Mouse (Mus musculus) midbrain, embryonic 16.5 days (tissue): ENCODE measurements at regions not wholly inside any gene's neighbourhood (a gene's known extent, or its start where the extent isn't known, plus 50 kb on each side); places are given as distances from the start of the nearest gene placed in this dataset.

Source experiments
- ATAC-seq: fragments of 200-750 bp; cut with Nextera tagmentation; 2 replicates; pipeline ENCODE4 v1.8.0; 2017; ENCODE audit warnings: moderate TSS enrichment
- H3K27ac ChIP-seq: fragments of 300-500 bp; sonication (generic); 2 replicates; pipeline ENCODE4 v1.5.1; 2014; ENCODE audit warnings: mild to moderate bottlenecking, low read length, mixed read lengths
- H3K27me3 ChIP-seq: fragments of 300-500 bp; sonication (generic); 2 replicates; pipeline ENCODE4 v1.6.1; 2014; ENCODE audit warnings: low read depth, low read length, mixed read lengths; ENCODE audit not compliant: control insufficient read depth, insufficient read depth
- H3K36me3 ChIP-seq: fragments of 300-500 bp; sonication (generic); 2 replicates; pipeline ENCODE4 v1.6.1; 2014; ENCODE audit warnings: mild to moderate bottlenecking, low read length, moderate library complexity, mixed read lengths; ENCODE audit not compliant: control insufficient read depth, insufficient read depth
- H3K4me1 ChIP-seq: fragments of 300-500 bp; sonication (generic); 2 replicates; pipeline ENCODE4 v1.6.1; 2014; ENCODE audit warnings: mild to moderate bottlenecking, low read length, mixed read lengths; ENCODE audit not compliant: control insufficient read depth, insufficient read depth
- H3K4me2 ChIP-seq: fragments of 300-500 bp; sonication (generic); 2 replicates; pipeline ENCODE4 v1.6.1; 2014; ENCODE audit warnings: mild to moderate bottlenecking, low read length, mixed read lengths
- H3K4me3 ChIP-seq: fragments of 300-500 bp; sonication (generic); 2 replicates; pipeline ENCODE4 v1.5.1; 2014; ENCODE audit warnings: low read depth, mild to moderate bottlenecking, low read length, moderate library complexity, mixed read lengths
- H3K9ac ChIP-seq: fragments of 300-500 bp; sonication (generic); 2 replicates; pipeline ENCODE4 v1.6.1; 2014; ENCODE audit warnings: low read depth, low read length, mixed read lengths
- H3K9me3 ChIP-seq: fragments of 300-500 bp; sonication (generic); replicated peaks from 2 replicates; pipeline ENCODE4 v1.6.1; 2014; ENCODE audit warnings: mild to moderate bottlenecking, low read length, mixed read lengths; ENCODE audit not compliant: control insufficient read depth, poor library complexity, severe bottlenecking
- WGBS: fragments of 180-500 bp; shearing (Covaris S2); extraction: QIAGEN DNeasy Blood & Tissue Kit; methylation state at CpG from one replicate; pipeline ENCODE4 v1.1.7; 2014; 5-methylcytosine and 5-hydroxymethylcytosine counted together

DNA sequence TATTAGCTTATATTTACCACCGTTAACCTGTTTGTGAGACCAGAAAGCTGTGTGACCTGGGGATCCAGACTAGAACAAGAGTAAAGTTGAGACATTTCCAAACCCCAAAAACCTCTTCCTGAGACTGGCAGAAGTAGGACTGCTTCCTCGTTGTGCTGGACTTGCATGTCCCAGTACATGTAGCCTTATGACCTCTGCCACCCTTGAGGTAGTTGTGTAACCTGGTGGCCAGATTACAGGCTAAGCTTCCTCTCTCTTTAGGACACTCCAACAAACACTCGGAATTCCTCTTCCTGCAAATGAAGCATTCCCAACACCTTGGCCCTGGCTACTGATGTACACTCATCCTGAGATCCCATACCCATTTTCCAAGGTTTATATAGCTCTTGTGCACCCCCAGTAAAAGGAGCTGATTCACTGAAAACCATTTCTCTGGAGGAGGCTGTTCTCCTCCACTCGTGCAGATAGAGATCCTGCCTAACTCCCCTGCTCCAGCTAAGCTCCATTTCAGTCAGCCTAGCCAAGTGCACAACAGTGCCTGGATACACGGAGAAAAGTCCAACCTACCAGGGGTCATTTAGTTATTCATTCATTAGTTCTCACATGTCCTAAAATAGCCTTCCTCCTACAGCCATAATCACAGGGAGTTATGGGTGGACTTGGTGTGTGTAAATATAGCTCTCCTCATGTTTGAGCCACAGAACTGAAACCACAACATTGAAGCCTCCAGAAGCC is 289.4 kb downstream of the Pmp22 start:
- ATAC-seq, result no peak
- Histone ChIP-seq H3K4me2 (no peak overlapping the region), H3K9ac (no peak overlapping the region), H3K36me3 (no peaks in the 10 kb centered on the region), H3K27me3 (no peaks in the 10 kb centered on the region), H3K4me1 (peaks cover 2% of the 10 kb centered on the region; the same call in 1 of the 2 replicates), H3K27ac (no peak overlapping the region), H3K4me3 (no peak overlapping the region), H3K9me3 (no peaks in the 10 kb centered on the region)
- WGBS, result 85% methylated on average over 5 of the region's 5 CpGs

DNA sequence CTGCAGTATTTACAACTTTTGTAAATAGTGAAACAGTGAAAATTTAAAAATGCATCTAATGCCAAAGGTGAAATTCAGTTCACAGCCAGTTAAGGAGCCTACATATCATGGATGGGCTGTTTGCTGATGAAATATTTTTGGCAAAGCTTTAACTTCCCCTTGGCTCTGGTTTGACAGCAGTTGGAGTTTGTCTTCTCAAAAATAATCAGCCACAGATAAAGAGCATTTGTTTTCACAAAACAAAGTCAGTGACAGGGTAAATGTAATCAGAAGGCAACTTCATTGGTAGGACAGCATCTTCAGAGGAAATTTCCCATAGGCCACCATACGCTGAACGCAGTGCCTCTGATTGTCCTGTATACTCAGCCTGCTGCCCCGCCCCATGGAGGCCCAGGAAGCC is 291.6 kb downstream of the Pmp22 start:
- no peaks in the 10 kb centered on the region for H3K36me3 ChIP-seq
- H3K27ac ChIP-seq, result no peak overlapping the region
- H3K27me3 ChIP-seq, result no peaks in the 10 kb centered on the region
- WGBS, result 89% methylated on average over 3 of the region's 3 CpGs
- no peak for ATAC-seq
- H3K4me2 ChIP-seq, result no peak overlapping the region
- H3K4me1 ChIP-seq, result no peaks in the 10 kb centered on the region
- no peak overlapping the region for H3K4me3 ChIP-seq
- H3K9ac ChIP-seq, result no peak overlapping the region
- no peaks in the 10 kb centered on the region for H3K9me3 ChIP-seq

DNA sequence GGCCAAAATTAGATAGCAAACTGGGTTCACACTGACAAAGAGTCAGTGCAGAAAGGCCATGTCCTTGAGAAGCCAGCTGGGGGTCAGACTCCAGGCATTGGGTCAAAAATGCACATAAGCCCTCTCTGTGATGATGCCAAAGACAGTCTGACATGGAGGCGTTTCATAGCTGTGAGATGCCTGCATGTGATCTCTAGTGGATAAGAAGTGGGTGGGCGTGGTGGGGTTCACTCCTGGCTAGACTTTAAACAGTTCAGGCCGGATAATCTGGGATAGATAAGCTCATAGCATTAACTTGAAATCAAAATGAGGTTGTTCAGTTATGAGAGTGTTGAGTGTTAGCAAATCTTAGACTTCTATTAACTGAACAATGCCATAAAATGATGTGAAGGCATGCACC is 293.3 kb downstream of the Pmp22 start:
- Histone ChIP-seq H3K9me3 (no peaks in the 10 kb centered on the region), H3K4me3 (no peak overlapping the region), H3K36me3 (no peaks in the 10 kb centered on the region), H3K27ac (no peak overlapping the region), H3K4me2 (no peak overlapping the region), H3K27me3 (no peaks in the 10 kb centered on the region), H3K9ac (no peak overlapping the region), H3K4me1 (no peaks in the 10 kb centered on the region; the same call in 1 of the 2 replicates)
- no peak for ATAC-seq
- WGBS, result 85% methylated on average over 3 of the region's 3 CpGs

DNA sequence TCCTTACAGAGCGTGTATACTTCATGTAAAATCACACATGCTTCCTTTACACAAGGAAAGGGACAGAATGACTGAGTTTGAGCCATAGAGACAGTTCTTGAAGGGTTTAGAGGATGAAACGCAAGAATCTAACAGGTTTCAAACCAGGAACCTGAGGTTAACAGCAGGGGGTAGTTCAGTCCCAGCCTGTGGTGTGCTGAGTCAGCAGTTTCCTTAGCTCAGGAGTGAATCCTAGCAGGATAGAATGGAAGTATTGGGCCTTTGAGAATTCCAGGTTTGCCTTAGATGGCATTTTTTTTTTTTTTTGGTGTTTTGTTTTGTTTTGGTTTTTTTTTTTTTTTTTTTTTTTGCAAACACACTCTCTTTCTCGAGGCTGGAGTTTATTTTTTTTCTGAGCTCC is 295.5 kb downstream of the Pmp22 start:
- no peaks in the 10 kb centered on the region for H3K9me3 ChIP-seq
- 77% methylated on average over 3 of the region's 3 CpGs for WGBS
- no peak overlapping the region for H3K27ac ChIP-seq
- no peaks in the 10 kb centered on the region; the same call in 1 of the 2 replicates for H3K4me1 ChIP-seq
- no peak overlapping the region for H3K9ac ChIP-seq
- H3K4me3 ChIP-seq, result no peak overlapping the region
- no peak overlapping the region for H3K4me2 ChIP-seq
- H3K27me3 ChIP-seq, result no peaks in the 10 kb centered on the region
- ATAC-seq, result no peak
- H3K36me3 ChIP-seq, result no peaks in the 10 kb centered on the region

DNA sequence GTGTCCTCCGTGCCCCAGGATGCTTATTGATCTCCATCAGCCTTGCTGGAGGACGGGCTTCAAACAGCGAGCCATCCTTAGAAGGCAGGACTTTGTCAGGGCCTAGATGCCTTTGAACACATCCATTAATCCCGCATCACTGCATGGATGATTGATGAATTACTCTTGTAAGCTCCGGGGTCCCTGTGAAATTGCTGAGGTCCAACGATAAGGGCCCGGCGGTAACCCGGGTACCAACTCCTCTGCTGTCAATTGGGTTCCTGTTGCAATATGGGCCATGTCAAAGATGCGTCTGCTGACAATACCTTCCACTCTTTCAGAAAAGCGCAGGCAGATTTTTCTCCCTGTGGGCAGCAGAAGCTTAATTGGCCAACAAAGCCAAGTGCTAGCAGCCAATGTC is 297.0 kb downstream of the Pmp22 start:
- ATAC-seq, result no peak
- no peaks in the 10 kb centered on the region; the same call in 1 of the 2 replicates for H3K4me1 ChIP-seq
- H3K27me3 ChIP-seq, result no peaks in the 10 kb centered on the region
- H3K27ac ChIP-seq, result no peak overlapping the region
- H3K9me3 ChIP-seq, result no peaks in the 10 kb centered on the region
- H3K36me3 ChIP-seq, result no peaks in the 10 kb centered on the region
- H3K4me3 ChIP-seq, result no peak overlapping the region
- 22% methylated on average over 11 of the region's 11 CpGs for WGBS
- H3K9ac ChIP-seq, result no peak overlapping the region
- no peak overlapping the region for H3K4me2 ChIP-seq

DNA sequence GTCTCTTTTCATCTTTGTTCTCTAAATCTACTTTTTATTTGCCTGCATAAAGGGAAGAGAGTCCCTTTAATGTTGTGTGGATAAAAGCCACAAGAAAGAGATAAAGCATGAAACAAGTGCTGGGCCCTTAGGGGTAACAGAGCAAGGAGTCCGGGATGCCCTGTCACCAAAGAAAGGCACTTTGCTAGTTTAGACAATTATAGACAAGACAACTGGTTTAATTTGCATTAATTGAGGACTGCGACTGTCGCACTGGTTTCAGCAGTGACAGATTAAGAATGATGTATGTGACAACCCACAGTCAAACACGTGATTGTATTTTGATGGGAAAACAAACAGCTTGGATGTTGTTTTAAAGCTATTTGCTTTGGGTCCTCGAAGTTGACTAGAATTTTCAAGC is 325.0 kb downstream of the Pmp22 start:
- Histone ChIP-seq H3K4me1 (peaks cover 6% of the 10 kb centered on the region), H3K4me3 (no peak overlapping the region), H3K4me2 (no peak overlapping the region), H3K27me3 (no peaks in the 10 kb centered on the region), H3K9ac (no peak overlapping the region), H3K9me3 (no peaks in the 10 kb centered on the region), H3K27ac (no peak overlapping the region), H3K36me3 (no peaks in the 10 kb centered on the region)
- no peak for ATAC-seq
- WGBS, result 29% methylated on average over 5 of the region's 5 CpGs

DNA sequence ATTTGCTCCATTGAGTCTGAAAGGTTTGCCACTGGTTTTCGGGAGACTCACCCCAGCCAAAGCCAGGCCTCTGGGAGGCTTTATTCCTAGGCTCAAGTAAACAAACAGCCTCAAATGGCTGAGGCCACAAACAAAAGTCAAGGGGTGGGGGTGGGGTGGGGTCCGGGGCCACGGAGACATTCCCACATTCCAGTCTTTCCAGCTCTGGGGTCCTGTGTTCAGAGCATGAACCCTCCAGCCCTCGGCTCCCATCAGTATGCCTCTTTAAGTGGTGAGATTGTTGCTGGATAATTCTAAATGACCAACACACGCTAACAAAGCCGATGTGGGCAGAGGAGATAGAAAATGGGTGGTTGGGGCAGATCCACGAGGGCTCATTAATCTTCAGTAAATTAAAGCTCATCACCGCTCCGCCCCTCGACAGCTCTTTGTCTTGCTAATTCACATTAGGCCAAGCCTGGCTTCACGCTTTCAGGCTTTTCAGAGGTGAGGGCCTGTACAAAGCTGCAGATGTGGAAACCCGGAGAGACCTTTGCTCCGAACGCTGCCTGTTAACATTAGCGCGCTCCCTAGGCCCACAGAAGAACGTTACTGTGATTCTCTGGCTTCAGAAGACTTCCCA is 326.2 kb downstream of the Pmp22 start:
- no peaks in the 10 kb centered on the region for H3K9me3 ChIP-seq
- peaks cover 6% of the 10 kb centered on the region for H3K4me1 ChIP-seq
- WGBS, result 12% methylated on average over 17 of the region's 17 CpGs
- H3K36me3 ChIP-seq, result no peaks in the 10 kb centered on the region
- no peaks in the 10 kb centered on the region for H3K27me3 ChIP-seq
- H3K4me2 ChIP-seq, result no peak overlapping the region
- H3K27ac ChIP-seq, result no peak overlapping the region
- no peak for ATAC-seq
- no peak overlapping the region for H3K4me3 ChIP-seq
- no peak overlapping the region for H3K9ac ChIP-seq

DNA sequence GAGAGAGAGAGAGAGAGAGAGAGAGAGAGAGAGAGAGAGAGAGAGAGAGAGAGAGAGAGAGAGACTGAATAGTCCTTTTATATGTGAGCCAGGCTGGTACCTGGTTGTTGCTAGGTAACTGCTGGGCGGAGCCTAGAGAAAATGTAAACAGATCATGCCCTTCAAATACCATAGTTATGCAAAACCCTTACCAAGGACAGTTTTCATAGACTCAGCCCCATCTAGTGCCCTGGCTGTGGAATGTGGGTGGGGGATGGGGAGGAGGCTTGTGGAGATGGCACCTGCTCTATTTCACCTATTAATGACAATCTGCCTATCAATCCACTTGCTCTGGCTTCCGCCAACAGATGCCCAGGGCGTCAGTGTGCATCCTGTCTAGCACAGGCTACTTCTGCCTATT is 327.6 kb downstream of the Pmp22 start:
- Histone ChIP-seq H3K9me3 (no peaks in the 10 kb centered on the region), H3K4me2 (no peak overlapping the region), H3K9ac (no peak overlapping the region), H3K27me3 (no peaks in the 10 kb centered on the region), H3K4me3 (no peak overlapping the region), H3K27ac (no peak overlapping the region), H3K4me1 (peaks cover 6% of the 10 kb centered on the region), H3K36me3 (no peaks in the 10 kb centered on the region)
- no peak for ATAC-seq
- WGBS, result 60% methylated on average over 3 of the region's 3 CpGs

DNA sequence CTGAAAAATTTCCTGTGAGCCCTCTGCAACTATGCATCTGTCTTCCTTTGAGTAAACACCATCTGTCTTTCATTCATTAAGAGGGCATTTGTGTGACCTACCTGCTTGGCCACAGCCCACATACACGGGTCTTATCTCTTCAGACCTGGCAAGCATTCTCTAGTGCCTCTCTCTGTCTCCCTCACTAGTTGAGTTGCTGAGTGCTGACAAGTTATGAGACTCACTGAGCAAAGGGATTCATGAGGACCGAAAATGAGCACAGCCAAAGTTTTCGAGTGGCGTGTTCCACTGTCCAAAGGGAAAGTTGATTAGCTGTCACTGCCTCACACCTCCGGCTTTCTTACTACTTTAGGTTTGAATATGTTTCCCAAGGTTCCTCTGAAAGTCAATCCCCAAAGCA is 328.5 kb downstream of the Pmp22 start:
- H3K4me1 ChIP-seq, result peaks cover 6% of the 10 kb centered on the region
- no peaks in the 10 kb centered on the region for H3K36me3 ChIP-seq
- no peaks in the 10 kb centered on the region for H3K9me3 ChIP-seq
- ATAC-seq, result no peak
- no peaks in the 10 kb centered on the region for H3K27me3 ChIP-seq
- H3K4me3 ChIP-seq, result no peak overlapping the region
- H3K27ac ChIP-seq, result no peak overlapping the region
- H3K4me2 ChIP-seq, result no peak overlapping the region
- no peak overlapping the region for H3K9ac ChIP-seq
- 86% methylated on average over 5 of the region's 5 CpGs for WGBS
